Mouse (Mus musculus) testis, adult 2 months (tissue): ENCODE measurements around the gene 1700025G04Rik. TPM values are rescaled to one million over a fixed set of nuclear protein-coding genes. Genes with fewer than 3 reads are reported as not detected.

Experiments used
- H3K27ac ChIP-seq: fragments of 200-500 bp; 2 replicates; pipeline ENCODE4 v1.5.1; 2012; ENCODE audit warnings: low read depth, low read length; ENCODE audit not compliant: control insufficient read depth, insufficient read depth
- H3K27me3 ChIP-seq: fragments of 200-500 bp; 2 replicates; pipeline ENCODE4 v1.6.1; 2012; ENCODE audit warnings: mild to moderate bottlenecking, low read length, moderate library complexity; ENCODE audit not compliant: control insufficient read depth, insufficient read depth
- H3K36me3 ChIP-seq: fragments of 200-500 bp; 2 replicates; pipeline ENCODE4 v1.6.1; 2012; ENCODE audit warnings: mild to moderate bottlenecking, low read length; ENCODE audit not compliant: control insufficient read depth, insufficient read depth
- H3K4me1 ChIP-seq: fragments of 200-500 bp; 2 replicates; pipeline ENCODE4 v1.6.1; 2012; ENCODE audit warnings: low read length; ENCODE audit not compliant: control insufficient read depth, insufficient read depth
- H3K4me3 ChIP-seq: fragments of 200-500 bp; 2 replicates; pipeline ENCODE4 v1.5.1; 2012; ENCODE audit warnings: low read depth, mild to moderate bottlenecking, low read length, moderate library complexity, mixed read lengths; ENCODE audit not compliant: control insufficient read depth
- CTCF ChIP-seq: fragments of 200-500 bp; IDR thresholded peaks from 2 replicates; pipeline ENCODE4 v1.5.1; 2012; ENCODE audit warnings: low read depth, mild to moderate bottlenecking, inconsistent platforms, low read length, moderate library complexity; ENCODE audit not compliant: control insufficient read depth, insufficient read depth, insufficient replicate concordance
- POLR2A ChIP-seq: fragments of 200-500 bp; IDR thresholded peaks from 2 replicates; pipeline ENCODE4 v1.6.1; 2012; ENCODE audit warnings: low read depth, mild to moderate bottlenecking, inconsistent platforms, low read length, moderate library complexity; ENCODE audit not compliant: control insufficient read depth
- polyA plus RNA-seq: library from polyadenylated mRNA; depleted of rRNA; stranded (reverse); fragments of >200 nt; gene quantifications from 2 replicates; pipeline ENCODE4 v1.2.3, GENCODE M21; 2012

1700025G04Rik gene
- polyA plus RNA-seq, 1 experiment, result 12.0 TPM

DNA sequence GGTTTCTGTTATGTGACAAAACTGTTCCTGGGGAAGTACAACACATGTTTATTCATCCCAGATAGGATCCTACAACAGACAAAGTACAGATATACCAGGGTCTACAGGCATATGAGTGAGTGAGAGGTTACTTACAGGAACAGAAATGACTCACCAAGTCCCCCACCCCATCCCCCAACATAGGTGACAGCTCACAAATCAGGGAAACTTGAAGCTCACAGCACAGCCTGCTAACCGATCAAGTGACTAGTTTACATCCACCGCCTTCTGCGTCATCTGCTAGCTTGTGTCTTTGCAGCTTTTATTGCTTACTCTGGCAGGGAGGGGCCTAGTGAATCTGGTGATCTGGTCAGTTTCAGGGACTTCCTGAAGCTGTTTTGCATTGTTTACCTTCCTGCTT is 47.5 kb downstream of the 1700025G04Rik start:
- Histone ChIP-seq H3K36me3 (no peaks in the 10 kb centered on the region), H3K4me1 (no peaks in the 10 kb centered on the region), H3K4me3 (no peak overlapping the region), H3K27me3 (no peaks in the 10 kb centered on the region), H3K27ac (no peak overlapping the region)
- TF ChIP-seq POLR2A (no peak), CTCF (no peak)

DNA sequence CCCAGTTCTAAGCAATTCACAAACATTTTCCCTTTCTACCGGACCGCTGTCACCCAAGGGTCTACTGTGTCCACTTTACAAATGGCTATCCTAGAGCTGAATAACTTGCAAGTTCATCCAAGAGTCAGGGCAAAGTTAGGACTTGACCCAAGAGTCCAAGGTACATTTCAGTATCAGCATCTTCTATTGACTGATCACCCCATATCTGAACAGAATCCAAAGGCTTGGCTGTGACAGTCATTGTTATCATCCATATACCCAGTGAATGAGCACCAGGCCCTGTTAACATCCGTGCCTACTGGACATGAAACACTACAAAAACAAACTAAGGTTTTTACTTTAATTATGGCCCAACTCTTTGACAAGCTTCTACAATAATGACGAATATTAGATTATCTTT is 48.9 kb downstream of the 1700025G04Rik start:
- H3K27me3 ChIP-seq, result no peaks in the 10 kb centered on the region
- H3K4me1 ChIP-seq, result no peaks in the 10 kb centered on the region
- no peak for TF ChIP-seq CTCF
- TF ChIP-seq POLR2A, result no peak
- no peak overlapping the region for H3K27ac ChIP-seq
- H3K4me3 ChIP-seq, result no peak overlapping the region
- H3K36me3 ChIP-seq, result no peaks in the 10 kb centered on the region

DNA sequence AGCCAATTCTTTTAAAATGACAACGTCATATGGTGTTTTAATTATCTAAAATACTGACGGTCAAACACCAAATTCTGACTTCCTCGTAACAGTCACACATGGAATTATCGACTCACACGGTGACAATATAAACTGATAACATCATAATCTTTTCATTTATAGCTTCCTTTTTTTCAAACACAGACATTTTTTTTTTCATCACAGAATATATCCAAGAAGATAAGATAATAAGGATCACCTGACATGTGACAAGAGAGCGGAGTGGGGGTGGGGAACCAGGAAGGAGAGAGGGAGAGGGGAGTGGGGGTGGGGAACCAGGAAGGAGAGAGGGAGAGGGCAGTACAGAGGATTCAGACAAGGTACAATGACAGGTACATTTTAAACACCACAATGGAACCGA is 49.9 kb downstream of the 1700025G04Rik start:
- no peak overlapping the region for H3K4me3 ChIP-seq
- no peak overlapping the region for H3K27ac ChIP-seq
- no peaks in the 10 kb centered on the region for H3K4me1 ChIP-seq
- TF ChIP-seq CTCF (no peak), POLR2A (no peak)
- no peaks in the 10 kb centered on the region for H3K27me3 ChIP-seq
- no peaks in the 10 kb centered on the region for H3K36me3 ChIP-seq

DNA sequence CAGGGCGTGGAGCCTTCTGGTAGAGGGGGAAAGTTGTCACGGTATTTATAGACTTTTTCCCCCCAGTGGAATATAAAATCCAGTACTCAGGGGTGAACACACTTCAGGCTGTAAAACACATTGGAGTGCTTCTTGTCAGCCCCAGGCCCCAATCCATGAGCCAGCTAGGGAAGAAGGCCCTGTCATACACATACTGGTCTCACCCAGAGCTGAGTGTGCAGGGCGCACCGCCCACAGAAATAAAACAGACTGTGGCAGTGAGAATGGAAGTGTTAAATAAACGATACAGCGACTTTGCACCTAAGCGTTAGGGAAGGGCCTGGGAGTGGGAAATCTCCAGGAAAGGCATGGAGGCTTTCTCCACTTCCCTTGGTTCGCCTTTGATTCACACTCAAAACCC is 50.3 kb downstream of the 1700025G04Rik start:
- no peak overlapping the region for H3K4me3 ChIP-seq
- no peaks in the 10 kb centered on the region for H3K4me1 ChIP-seq
- TF ChIP-seq POLR2A, result no peak
- no peak for TF ChIP-seq CTCF
- H3K27me3 ChIP-seq, result no peaks in the 10 kb centered on the region
- H3K36me3 ChIP-seq, result no peaks in the 10 kb centered on the region
- H3K27ac ChIP-seq, result no peak overlapping the region

DNA sequence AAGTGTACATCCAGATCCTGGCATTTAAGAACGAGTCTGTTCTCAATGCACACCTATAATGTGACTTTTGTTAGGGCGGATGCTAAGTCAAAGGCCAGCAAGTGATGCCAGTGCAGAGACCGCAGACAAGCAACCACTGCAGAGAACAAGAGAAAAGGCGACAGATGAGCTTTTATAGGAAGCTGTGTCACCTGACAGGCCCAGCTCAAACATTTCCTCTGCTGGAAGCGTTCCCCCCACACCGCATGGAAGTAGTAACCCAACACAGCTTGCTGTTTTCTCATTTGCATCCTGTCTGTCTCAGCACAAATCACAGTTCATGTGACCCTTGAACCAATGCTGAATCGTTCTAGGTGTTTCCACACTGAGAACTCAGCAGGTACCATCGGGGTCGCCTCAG is 51.8 kb downstream of the 1700025G04Rik start:
- no peak overlapping the region for H3K27ac ChIP-seq
- no peaks in the 10 kb centered on the region for H3K36me3 ChIP-seq
- no peak for TF ChIP-seq CTCF
- no peak for TF ChIP-seq POLR2A
- no peaks in the 10 kb centered on the region for H3K27me3 ChIP-seq
- no peaks in the 10 kb centered on the region for H3K4me1 ChIP-seq
- H3K4me3 ChIP-seq, result no peak overlapping the region

DNA sequence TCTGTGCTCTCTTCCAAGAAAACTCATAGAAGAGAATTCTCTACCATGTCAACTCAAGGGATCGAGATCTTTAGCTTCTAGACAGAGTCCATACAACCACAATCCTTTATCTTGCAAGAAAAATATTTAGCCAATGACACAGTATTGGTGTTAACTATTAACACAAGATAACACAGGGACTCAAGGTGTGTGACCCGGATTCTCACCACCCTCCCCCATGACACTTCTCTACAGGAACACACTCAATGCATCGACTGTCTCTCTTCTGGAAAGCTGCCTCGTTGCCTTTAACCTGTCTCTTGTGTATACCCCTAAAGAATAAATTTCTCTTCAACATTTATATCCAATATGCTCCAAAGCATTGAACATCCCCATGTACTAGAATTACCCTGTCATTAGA is 52.3 kb downstream of the 1700025G04Rik start:
- Histone ChIP-seq H3K4me3 (no peak overlapping the region), H3K4me1 (no peaks in the 10 kb centered on the region), H3K36me3 (no peaks in the 10 kb centered on the region), H3K27ac (no peak overlapping the region), H3K27me3 (no peaks in the 10 kb centered on the region)
- TF ChIP-seq POLR2A (no peak), CTCF (no peak)

DNA sequence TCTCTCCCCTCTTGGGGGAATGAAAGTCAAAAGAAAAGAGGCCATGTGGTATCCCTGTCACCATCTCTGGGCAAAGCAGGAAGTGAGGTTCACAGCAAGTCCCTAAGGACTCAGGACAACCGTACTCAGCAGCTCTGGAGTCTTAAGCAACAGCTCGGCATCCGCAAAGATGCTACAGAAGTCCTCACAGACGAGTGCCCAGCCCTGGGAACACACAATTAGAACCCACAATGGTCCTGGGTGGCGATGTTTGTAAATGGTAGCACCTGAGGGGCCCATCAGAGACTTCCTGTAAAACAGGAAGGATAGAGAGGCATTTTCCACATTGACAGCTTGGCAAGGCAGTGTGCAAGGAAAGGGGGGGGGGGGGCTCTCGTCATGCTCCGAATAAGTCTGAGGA is 55.2 kb downstream of the 1700025G04Rik start:
- H3K27ac ChIP-seq, result no peak overlapping the region
- TF ChIP-seq CTCF (no peak), POLR2A (no peak)
- no peaks in the 10 kb centered on the region for H3K4me1 ChIP-seq
- no peaks in the 10 kb centered on the region for H3K36me3 ChIP-seq
- H3K27me3 ChIP-seq, result no peaks in the 10 kb centered on the region
- H3K4me3 ChIP-seq, result no peak overlapping the region

DNA sequence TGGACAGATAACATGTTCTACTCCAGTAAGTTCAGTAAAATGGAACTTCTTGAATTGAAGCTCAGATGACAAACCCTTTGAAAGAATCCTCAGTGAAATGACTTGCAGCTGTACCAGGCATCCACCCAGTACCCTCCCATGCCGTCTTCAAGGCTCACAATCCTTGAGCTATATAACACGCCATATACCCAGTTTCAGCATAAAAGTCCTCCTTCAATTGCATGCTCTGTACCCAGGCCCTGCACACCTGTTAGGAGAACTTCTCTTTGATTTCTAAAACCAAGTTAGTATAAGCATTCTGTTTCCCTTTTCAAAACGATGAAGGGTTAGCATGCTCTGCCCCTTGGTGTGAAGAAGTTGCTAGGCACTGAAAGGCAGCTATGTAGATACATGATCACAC is 56.2 kb downstream of the 1700025G04Rik start:
- no peak overlapping the region for H3K4me3 ChIP-seq
- no peaks in the 10 kb centered on the region for H3K4me1 ChIP-seq
- no peak for TF ChIP-seq POLR2A
- TF ChIP-seq CTCF, result no peak
- H3K36me3 ChIP-seq, result no peaks in the 10 kb centered on the region
- no peaks in the 10 kb centered on the region for H3K27me3 ChIP-seq
- H3K27ac ChIP-seq, result no peak overlapping the region
